Mouse (Mus musculus) adrenal gland, postnatal 10 days (tissue): ENCODE results near the gene Phf23. TPM values are rescaled to one million over a fixed set of nuclear protein-coding genes. Genes with fewer than 3 reads are reported as not detected.
A peak's percentile ranks its signal among the peaks of the same experiment; 100 is the strongest.
"Not testable (repeated sequence)": the region's sequence is repeated elsewhere in the genome, so short reads cannot be mapped to it uniquely, and the experiment has no call there.

Experiments
- DNase-seq: peaks from one replicate; pipeline ENCODE4 v3.0.0; 2021; ENCODE audit warnings: mixed read lengths
- long read RNA-seq, 2 experiments: library from polyadenylated mRNA; stranded (forward); transcript quantifications; one replicate each; pipeline ENCODE4 v2.0.0; 2021
- total RNA-seq, 2 experiments: library from RNA; stranded (reverse); gene quantifications; 2 replicates each; pipeline ENCODE4 v1.2.3; 2021

Phf23 gene
- total RNA-seq: 10 to 100 TPM; 43.5 to 50.5 TPM
- long read RNA-seq, experiment 1, transcript Phf23-202 (5 exons, 1,706 nt): minor isoform, 5 of 54 reads
- long read RNA-seq, experiment 1, transcript Phf23-201 (5 exons, 2,006 nt): major isoform, 36 of 54 reads
- long read RNA-seq, experiment 1, partial matches to known transcripts: 4 of 54 reads
- long read RNA-seq, experiment 1, other reads (novel, unspliced or antisense): 6 of 54 reads
- long read RNA-seq, experiment 2, transcript Phf23-201 (5 exons, 2,006 nt): major isoform, 18 of 27 reads
- long read RNA-seq, experiment 2, partial matches to known transcripts: 1 of 27 reads
- long read RNA-seq, experiment 2, other reads (novel, unspliced or antisense): 0 of 27 reads

DNA sequence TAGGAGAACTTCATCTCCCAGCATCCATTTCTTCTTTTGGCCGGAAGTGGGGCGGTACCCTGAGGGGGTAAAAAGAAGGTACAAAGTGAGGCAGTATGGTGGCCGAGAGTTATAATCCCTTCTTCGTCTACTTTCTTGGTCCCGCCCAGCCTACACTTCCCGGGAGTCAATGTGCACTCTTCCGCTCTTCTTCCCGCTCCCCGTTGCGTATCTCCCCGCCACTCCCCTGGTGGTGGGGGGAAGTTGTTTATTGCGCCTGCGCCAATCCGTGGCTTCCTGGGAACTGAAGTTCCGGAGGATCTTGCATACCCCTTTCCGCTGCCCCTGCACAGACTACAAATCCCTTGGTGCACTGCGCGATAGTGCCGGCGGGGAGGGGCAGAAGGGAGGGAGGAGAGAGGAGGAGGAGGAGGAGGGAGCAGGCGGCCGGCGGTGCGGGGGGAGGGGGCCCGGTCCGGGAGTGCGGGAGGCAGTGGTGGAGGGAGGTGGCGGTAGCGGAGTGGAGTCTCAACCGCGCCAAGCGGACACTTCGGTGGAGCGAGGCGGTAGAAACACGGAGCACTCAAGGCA is at the start of gene Phf23:
Gene Phf23, plus strand, starts transcription at position 387 of the 570 bp plus-strand sequence.
- DNase-seq: peak; percentile 98

DNA sequence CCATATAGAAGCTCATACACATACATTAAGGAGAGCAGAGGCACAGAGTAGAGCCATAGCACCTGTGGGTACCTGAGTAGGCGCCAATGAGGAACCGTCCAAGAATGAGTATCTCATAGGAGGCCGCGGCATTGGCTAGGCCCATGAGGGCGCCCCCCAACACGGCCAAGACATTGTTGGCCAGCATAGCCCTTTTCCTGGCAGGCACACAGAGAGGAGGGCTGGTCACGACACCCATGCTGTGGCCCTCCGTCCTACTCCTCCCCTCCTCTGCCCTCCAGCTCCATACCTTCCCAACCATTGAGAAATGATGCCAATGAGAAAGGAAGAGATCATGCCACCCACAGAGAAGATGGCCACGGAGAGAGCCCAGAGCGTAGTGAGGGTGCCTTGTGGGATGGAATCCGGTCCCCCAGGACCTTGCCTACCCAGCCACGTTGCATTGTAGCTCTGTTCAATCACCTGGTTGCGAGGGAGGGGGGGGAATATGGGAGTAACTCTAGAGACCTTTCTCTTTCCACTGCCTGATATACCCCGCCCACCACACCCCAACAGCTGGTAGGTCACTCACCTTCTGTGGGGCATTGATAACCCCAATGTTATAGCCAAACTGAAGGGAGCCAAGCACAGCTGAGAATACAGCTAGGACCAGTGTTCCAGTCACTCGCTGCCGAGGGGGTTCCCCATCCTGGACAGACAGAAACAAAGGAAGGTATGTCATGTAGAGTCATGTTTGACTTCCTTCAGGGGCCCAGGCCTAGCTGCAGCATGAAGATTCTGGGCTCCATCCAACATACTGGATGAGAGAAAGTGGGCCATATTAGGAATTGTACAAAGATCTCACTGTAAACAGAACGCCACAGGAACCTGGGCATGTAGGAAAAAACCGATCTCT is 49.3 kb upstream of the Phf23 start:
- no peak for DNase-seq

DNA sequence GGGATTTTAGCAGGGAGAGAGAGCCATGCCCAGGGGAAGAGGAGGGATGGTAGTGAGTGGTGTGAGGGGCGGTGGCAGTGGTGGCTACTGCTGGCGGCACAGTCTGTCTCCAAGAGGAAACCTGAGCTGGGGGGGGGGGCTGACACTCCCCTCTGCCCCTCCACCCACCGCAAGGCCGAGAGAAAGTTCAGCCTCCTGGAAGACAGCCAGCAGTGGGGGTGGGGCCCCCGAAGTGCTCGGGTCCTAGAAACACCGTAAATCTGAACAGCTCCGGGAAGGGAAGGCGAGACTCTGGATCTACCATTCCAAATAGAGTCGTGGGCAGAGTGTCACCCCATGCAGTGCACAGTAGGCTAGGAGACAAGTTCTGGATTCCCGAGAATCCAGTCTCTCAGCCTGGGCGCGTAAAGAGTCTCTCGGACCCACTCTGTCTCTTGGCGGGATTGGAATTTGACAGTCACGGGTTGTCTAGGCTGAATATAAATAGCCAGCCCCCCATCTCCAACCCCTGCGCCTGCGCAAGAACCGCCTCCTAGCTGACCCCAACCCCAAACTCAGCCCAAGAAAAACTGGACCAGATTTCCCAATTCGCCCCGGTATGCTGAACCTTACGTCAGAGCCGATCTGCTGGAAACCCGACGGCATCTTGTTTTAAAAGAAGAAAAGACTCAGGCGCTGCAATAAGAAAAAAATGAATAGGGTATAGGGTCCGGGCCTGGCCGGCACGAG is 48.1 kb upstream of the Phf23 start:
- DNase-seq: peak; percentile 82

DNA sequence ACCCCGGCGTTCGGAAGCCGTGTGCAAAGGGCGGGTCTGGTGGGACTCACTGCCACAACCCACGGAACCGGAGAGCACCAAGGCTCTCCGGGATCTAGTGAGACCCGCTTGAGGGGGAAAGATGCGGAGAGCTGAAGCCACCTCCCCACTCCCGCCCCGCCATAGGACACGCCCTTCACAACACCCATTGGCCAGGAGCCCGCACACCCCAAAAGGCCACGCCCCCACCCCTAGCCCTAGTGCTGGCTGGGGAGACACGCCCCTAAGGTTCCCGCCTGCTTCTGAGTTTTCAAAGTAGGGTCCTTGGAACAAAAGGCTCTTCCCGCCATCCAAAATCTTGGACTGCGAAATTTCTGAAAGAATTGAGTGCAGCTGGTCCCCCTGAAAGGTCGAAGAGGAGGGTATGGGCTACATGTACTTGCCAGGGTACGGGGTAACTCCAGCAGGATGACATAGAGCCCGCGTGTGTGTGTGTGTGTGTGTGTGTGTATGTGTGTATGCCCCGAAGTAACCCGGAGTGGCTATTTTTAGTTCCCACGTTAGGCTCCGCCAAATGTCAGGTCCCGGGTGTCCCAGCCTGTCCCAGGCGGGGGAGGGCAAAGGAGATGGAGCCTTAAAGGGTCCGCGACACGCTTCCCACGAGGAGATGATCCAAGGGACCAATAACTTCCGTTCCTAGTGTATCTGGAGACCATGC is 47.4 kb upstream of the Phf23 start, which contains the start of gene Slc2a4:
Gene Slc2a4, minus strand, starts transcription at position 123 of the 697 bp plus-strand sequence.
- DNase-seq: peak; percentile 97

DNA sequence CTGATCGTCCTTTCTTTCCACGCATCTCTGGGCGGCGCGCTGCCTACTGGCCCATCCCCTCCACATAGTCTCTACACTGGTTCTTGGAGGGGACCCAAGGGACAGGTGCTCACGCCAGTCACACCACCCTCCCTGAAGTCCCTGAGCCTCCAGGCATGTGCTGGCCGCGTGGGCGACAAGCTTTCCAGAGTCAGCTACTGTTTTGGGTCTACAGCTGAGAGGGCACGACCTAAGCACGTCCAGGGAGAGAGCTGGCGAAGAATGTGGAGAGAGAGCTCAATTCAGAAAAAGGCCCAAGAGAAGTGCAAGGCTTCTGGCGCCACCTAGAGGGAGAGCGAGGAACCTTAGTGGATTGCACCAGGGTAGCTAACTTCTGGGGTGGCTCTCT is 46.8 kb upstream of the Phf23 start:
- peak; percentile 92 for DNase-seq

DNA sequence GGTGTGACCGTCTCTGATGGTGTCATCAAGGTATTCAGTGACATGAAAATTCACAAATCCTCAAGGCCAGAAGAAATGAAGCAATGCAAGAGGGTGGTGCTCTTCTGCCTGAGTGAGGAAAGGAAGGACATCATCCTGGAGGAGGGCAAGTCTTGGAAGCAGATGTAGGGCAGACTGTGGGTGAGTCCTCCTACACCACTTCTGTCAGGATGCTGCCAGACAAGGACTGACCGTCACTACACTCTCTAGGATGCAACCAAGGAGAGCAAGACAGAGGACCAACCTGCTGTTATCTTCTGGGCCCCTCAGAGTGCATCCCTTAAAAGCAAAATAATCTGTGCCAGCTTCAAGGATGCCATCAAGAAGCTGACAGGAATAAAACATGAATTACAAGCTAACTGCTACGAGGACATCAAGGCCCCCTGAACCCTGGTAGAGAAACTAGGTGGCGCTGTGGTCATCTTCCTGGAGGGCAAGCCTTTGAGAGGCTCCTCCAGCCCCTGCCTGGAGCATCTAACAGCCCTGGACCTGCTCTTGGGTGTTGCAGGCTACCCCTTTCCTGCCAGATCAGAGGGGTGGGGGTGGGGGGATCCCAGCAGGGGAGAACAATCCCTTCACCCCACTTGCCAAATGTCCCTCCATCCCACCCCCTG is 44.6 kb upstream of the Phf23 start:
- DNase-seq: peak; percentile 46

DNA sequence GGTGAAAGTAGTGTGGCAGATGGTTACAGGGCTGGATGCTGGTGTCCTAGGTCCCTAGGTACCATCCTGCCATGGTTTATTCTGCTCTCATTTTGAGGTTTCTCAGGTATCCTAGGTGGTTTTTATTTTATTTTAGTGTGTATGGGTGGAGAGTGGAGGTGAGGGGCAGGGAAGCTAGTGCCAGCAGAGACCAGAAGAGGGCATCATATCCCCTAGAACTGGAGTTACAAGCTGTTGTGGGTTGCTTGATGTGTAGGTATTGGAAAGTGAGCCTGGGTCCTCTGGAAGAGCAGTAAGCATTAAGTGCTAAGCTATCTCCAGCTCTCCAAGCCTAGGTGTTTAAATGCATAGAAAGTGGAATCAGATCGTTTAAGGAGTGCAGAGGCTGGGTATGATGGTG is 43.3 kb upstream of the Phf23 start:
- DNase-seq: no peak

DNA sequence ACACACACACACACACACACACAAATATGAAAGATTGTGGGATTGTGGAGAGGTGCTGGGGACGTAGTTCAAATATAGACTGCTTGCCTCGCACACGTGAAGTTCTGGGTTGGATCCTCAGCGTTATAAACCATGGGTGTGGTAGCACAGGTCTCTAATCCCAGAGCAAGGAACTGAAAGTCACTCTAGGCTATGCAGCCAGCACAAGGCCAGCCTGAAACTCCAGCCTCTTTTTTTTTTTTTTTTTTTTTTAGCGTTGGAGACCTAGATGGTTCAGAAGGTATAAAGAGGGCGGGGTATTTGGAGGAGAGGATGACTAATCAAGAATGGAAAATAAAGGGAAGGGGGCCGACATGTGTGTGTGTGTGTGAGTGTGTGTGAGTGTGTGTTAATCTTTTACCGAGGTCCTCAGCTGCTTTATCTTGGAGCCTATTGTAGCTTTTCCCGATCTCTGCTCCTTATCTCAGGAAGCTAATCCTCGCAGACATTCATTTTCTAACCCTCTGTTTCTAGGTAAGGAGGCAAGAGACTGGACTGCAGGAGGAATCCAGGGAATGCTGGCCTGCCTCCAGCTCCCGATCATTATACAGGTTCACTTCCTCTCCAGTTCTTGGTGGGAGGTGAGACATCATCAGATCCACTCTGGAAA is 42.2 kb upstream of the Phf23 start:
- no peak for DNase-seq

DNA sequence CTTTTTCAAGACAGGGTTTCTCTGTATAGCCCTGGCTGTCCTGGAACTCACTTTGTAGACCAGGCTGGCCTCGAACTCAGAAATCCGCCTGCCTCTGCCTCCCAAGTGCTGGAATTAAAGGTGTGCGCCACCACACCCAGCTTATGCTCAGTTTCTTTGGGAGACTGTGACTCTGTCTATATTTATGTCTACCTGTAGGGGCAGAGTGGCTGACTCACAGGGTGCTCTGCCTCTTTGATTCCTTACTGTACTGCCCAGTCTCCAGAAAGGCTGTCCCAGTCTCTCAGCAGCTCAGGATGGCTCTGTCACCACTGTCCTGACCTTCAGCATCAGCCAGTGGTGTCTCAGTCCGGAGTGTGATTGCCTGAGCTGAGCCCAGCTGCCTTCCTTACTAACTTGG is 40.0 kb upstream of the Phf23 start:
- not testable (repeated sequence) for DNase-seq

DNA sequence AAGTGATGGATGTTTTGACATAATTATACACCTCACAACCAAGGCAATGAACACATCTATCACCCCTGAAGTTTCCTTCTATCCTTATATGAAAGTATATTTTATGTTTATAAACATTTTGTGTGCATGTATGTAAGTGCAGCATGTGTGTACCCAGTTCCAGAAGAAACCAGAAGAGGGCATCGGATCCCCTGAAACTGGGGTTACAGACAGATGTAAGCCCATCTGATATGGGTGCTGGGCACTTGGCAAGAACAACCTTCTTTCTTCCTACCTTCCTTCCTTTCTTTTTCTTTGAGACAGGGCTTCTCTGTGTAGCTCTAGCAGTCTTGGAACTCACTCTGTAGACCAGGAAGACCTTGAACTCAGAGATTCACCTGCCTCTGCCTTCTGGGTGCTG is 39.4 kb upstream of the Phf23 start:
- no peak for DNase-seq

DNA sequence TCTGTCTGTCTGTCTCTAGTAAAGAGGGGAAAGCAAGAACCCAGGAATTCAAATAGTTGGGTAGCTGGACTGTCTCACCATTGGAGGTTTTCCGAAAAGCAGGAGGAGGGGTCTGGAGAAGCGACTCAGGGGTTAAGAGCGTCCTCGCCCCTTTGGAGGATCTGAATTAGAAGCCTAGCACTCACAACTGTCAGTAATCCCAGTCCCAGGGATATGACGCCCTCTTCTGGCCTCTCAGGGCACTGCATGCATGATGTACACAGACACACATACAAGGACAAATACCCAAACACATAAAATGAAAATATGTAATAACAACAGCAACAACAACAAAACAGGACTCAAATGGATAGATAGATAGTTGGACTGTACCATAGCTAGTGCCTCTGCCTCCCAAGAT is 35.0 kb upstream of the Phf23 start:
- DNase-seq: peak; percentile 21

DNA sequence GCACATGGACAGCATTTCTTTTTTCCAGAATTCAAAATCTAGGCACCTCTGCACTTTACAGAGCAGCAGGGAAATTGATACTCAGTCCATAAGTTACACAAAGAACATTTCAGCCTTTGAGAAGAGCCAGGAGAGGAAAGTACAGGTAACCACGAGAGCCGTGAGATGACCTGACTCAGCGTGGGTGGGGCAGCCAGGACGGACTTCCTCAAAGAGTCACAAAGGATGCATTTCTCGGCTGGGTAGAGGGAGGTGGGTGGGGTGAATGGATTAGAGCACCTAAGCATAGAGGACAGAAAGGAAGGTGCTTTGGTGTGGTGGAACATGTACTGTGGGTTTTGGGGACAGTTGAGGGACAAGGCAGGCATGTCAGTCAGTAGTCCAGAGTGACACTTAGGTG is 33.7 kb upstream of the Phf23 start:
- no peak for DNase-seq

DNA sequence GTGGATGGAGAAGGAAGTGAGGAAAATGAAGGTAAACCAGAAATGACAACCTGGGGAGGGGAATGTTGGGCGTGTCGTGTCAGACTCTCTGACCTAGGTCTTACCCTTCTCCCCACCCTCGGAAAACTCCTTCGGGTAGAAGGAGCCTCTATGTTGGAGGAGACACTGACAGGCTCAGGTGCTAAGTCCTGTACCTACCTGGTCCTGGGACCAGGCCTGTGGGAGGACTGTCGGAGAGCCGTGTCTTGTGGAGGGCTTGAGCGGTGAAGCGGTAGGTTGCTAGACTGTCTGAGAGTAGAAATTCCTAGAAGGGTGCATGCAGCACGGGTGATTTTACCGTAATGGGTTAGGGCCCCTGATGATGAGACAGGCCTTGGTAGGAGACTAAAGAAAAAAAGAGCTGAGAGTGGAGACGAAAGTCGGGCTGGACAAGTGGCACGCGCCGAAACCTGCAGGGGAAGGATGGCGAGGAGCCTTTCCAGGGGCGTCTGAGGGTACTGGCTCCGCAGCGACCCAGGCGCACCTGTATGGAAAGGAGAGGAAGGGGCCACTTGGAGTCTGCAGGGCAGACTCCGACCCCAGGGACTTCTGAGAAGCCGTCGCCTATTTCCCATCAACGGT is 30.8 kb upstream of the Phf23 start, which contains the start of gene Cldn7:
Gene Cldn7, plus strand, starts transcription at position 130 of the 621 bp plus-strand sequence.
- no peak for DNase-seq

DNA sequence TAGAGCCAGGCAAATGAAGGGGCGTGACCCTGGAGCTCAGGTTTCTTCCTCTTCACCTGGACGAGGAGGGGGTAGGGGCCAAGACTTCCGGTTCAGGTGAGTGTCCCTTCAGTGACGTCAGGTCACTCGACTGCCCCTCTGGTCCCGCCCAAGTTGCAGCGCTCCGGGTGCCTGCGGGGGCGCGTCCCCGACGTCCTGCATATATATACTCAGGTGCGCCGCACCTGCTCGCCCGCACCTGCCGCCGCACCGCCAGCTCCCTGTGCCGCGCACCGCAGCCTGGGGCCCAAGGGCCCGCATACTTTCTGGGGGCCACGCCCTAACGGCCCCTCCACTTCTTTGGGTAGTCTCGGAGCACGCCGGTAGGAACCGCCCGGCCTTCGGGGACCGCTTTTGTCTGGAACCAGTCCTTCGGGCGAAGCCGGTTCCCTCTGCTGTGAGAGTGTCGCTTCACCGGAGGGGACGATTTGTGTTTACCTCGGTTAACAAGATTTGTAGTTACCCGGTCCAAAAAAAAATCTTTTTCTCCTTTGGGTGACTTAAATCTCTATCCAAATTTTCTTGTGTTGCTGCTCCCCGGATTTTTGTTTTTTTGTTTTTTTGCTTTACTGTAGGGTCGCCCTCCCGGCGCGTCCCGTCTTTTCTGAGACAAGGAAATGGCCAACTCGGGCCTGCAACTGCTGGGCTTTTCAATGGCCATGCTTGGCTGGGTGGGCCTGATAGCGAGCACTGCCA is 30.1 kb upstream of the Phf23 start:
- DNase-seq: no peak

DNA sequence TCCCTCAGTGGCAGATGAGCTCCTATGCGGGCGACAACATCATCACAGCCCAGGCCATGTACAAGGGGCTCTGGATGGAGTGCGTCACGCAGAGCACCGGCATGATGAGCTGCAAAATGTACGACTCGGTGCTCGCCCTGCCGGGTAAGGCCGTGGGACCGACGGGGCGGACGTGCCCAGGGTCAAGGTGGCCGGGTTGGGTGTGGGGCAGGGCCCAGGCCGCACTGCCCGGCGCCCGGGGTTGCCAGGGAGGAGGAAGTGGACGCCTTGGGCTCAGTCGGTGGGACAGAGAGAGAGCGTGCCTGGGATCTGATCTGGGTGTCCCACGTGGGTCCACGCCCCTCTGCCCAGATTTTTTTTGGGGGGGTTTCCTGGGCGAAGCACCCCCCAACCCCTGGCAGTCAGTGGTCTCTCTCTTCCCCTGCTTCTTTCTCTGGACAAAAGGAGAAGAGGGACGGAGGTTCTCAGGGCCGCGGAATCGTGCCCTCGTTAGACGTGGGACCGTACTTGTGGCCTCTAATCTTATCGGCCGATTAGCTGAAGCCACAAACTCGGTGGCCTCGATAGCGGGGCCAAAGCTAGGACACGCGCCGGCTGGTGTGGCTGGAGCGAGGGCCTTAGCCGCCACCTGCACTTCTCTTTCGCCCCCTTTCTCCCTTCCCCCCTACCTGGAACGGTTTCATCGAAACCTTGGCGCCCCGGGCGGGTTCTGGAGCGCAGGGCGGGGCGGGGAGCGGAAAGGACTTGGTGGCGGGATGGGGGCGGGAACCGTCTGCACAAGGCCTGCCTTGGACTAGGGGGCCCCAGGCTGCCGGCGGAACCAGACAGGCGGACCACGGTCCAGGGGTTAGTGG is 29.3 kb upstream of the Phf23 start:
- DNase-seq: peak; percentile 50

DNA sequence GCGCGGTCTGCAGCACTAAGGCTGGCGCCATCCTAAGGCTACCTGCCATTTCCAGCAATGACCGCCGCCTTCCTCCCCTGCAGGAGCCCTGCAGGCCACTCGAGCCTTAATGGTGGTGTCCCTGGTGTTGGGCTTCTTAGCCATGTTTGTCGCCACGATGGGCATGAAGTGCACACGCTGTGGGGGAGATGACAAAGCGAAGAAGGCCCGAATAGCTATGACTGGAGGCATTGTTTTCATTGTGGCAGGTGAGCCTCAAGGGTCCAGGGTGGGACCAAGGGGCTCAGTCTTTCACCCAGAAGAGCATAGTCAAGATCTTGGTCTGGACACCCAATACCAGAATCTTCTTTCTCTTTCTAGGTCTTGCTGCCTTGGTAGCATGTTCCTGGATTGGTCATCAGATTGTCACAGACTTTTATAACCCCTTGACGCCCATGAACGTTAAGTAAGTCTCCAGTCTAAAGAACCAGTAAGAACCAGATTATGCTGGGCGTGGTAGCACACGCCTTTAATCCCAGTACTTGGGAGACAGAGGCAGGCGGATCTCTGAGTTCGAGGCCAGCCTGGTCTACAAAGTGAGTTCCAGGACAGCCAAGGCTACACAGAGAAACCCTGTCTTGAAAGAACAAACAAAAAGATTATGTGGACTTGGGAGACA is 28.6 kb upstream of the Phf23 start:
- no peak for DNase-seq

DNA sequence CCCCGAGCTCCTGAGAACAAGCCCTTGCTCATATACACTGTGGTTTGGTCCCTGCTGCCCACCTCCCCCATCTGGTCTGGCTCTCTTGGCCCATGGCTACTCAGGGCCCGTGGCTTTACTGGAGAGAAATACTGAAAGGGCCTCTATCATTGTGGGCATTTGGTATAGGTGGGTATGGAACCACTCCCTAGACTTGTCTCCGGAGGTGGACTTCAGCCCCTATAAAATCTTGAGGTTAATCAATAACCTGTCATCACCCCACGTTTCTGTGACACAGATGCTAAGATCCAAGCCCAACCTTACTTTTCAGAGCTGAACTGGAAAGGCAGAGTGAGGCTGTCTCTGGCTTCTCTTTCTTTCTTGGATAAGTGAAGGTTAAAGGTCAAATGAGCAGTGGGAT is 26.8 kb upstream of the Phf23 start:
- no peak for DNase-seq

DNA sequence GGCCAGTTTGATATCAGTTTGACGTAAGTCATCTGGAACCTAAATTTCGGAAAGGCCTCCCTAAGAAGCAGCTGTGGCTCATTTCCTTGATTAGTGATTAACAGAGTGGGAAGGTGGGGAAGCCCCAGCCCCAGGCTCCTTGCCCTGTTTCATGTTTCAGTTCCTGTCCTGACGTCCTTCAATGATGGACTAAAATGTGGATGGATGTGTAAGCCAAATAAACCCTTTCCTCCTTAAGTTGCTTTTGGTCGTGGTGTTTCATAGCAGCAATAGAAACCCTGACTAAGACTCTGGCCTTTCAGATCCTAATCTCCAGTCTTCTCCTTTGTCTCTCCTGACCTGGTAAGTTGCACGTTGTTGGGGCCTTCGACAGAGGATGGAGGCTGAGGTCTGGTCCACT is 25.4 kb upstream of the Phf23 start:
- no peak for DNase-seq
